Mouse (Mus musculus): ENCODE results near the gene Phf13. TPM values are rescaled to one million over a fixed set of nuclear protein-coding genes. Genes with fewer than 3 reads are reported as not detected.

Phf13 gene
- polyA plus RNA-seq, 1 experiment from 2014 or later, result 30.1 TPM

DNA sequence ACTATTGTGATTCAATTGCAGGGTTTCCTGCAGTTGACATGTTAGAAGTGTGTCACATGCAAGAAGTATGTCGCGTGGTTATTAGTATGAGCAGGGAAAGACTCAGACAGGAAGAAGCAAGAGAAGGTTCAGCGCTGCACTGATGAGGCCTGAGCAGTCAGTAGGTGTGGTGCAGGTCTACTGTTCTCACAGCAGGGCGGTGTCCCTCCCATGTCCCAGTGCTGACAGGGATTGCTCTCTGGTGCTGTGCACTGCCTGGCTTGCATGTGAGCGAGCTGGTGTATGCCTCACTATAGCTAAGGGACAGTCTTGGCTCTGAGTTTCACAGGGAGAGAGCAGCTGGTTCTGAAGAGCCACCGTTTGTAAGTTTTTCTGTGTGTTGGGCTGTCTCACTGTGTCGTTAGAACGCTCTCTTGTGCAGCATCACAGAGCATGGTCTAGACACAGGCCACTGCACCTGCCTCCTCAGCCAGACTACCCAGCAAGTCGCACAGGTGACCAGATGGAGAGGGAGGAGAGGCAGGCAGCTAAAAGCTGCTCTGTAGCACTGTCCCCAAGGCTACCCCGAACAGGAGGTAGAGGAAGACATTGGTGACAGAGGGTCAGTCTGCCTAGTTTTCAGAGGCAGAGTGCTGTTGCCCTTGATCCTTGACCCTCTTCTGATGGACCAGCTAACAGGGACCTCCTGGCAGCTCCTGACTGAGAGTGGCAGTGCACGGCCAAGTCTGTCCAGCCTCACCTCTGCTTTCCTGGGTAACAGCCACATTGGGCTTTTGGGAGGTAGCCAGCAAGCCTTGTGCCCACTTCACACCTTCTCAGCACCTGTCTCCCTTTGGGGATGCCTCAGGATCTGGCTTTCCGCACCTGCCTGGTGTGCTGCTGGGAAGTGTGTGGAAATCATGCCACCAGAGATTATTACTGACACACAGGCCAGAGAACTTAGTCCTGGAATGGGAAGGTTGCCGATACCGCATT lies 47.3 kb downstream of the Phf13 start:
- H3K36me3 ChIP-seq (ENCODE audit: control insufficient read depth, insufficient read depth, low read length), result peaks cover 31% of the 10 kb centered on the region
- no peaks in the 10 kb centered on the region for H3K9me3 ChIP-seq (ENCODE audit: control insufficient read depth, low read length)
- H3K27ac ChIP-seq (ENCODE audit: low read depth, low read length), result no peak overlapping the region
- no peaks in the 10 kb centered on the region for H3K27me3 ChIP-seq (ENCODE audit: control insufficient read depth, insufficient read depth, low read length)
- no peak overlapping the region for H3K9ac ChIP-seq (ENCODE audit: low read depth, low read length)
- no peak overlapping the region for H3K4me2 ChIP-seq (replicated peaks; ENCODE audit: low read depth, low read length)
- no peak for ATAC-seq (ENCODE audit: low FRiP score, low TSS enrichment)
- no peak overlapping the region for H3K4me3 ChIP-seq (ENCODE audit: low read length)
- H3K4me1 ChIP-seq (ENCODE audit: control insufficient read depth, insufficient read depth, low read length), result no peaks in the 10 kb centered on the region
- 94% methylated on average over 14 of the region's 14 CpGs for WGBS

DNA sequence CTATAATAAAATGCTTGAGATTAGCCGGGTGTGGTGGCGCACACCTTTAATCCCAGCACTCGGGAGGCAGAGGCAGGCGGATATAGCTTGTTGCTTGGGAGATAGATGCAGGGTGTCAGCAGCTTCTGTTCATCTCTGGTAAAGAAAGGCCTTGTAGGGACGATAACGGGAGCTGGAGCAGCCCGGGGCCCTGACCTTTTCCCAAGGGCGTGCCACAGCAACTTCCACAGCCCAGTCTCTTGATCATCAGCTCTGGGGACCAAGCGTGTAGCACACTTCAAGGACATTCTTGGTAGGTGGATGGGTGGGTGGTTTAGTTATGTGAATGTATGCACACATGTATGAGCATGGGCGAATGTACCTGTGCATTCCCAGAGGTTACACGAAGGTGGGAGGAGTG lies 49.8 kb downstream of the Phf13 start:
- no peak for ATAC-seq (ENCODE audit: low FRiP score, low TSS enrichment)
- Histone ChIP-seq H3K9ac (ENCODE audit: low read depth, low read length) (no peak overlapping the region), H3K27ac (ENCODE audit: low read depth, low read length) (no peak overlapping the region), H3K4me3 (ENCODE audit: low read length) (no peak overlapping the region), H3K4me1 (ENCODE audit: control insufficient read depth, insufficient read depth, low read length) (no peaks in the 10 kb centered on the region), H3K36me3 (ENCODE audit: control insufficient read depth, insufficient read depth, low read length) (peaks cover 7% of the 10 kb centered on the region; the same call in 1 of the 2 replicates), H3K9me3 (ENCODE audit: control insufficient read depth, low read length) (no peaks in the 10 kb centered on the region), H3K4me2 (replicated peaks; ENCODE audit: low read depth, low read length) (no peak overlapping the region), H3K27me3 (ENCODE audit: control insufficient read depth, insufficient read depth, low read length) (no peaks in the 10 kb centered on the region)
- 93% methylated on average over 11 of the region's 11 CpGs for WGBS

Other genes starting within 250 kb of the Phf13 start
- 107 and 133 TPM in 2 replicates for gene Camta1, start 134.4 kb downstream of the Phf13 start, polyA plus RNA-seq (2014; fragmentation: Nextera tagmentation; extraction: Ambion mirVana)
- gene Dnajc11, start 62.6 kb downstream of the Phf13 start, polyA plus RNA-seq (2014; fragmentation: Nextera tagmentation; extraction: Ambion mirVana), result 55.0 and 74.5 TPM in 2 replicates
- 29.2 and 35.8 TPM in 2 replicates for gene Thap3, start 7.3 kb downstream of the Phf13 start, polyA plus RNA-seq (2014; fragmentation: Nextera tagmentation; extraction: Ambion mirVana)
- 4.4 and 7.4 TPM in 2 replicates for gene Klhl21, start 12.5 kb upstream of the Phf13 start, polyA plus RNA-seq (2014; fragmentation: Nextera tagmentation; extraction: Ambion mirVana)
- gene Zbtb48, start 31.4 kb upstream of the Phf13 start, polyA plus RNA-seq (2014; fragmentation: Nextera tagmentation; extraction: Ambion mirVana), result 19.0 and 24.4 TPM in 2 replicates
- gene Tas1r1, start 42.3 kb upstream of the Phf13 start, polyA plus RNA-seq (2014; fragmentation: Nextera tagmentation; extraction: Ambion mirVana), result 0.39 and 0.77 TPM in 2 replicates
- gene Nol9, start 43.1 kb upstream of the Phf13 start, polyA plus RNA-seq (2014; fragmentation: Nextera tagmentation; extraction: Ambion mirVana), result 26.1 and 47.3 TPM in 2 replicates
- gene Plekhg5, start 76.2 kb upstream of the Phf13 start, polyA plus RNA-seq (2014; fragmentation: Nextera tagmentation; extraction: Ambion mirVana), result 10.4 and 16.1 TPM in 2 replicates
- gene Tnfrsf25, start 119.7 kb upstream of the Phf13 start, polyA plus RNA-seq (2014; fragmentation: Nextera tagmentation; extraction: Ambion mirVana), result 0.57 and 1.9 TPM in 2 replicates
- 36.1 and 36.3 TPM in 2 replicates for gene Espn, start 156.1 kb upstream of the Phf13 start, polyA plus RNA-seq (2014; fragmentation: Nextera tagmentation; extraction: Ambion mirVana)
- not detected in 2 replicates for gene Hes2, start 162.6 kb upstream of the Phf13 start, polyA plus RNA-seq (2014; fragmentation: Nextera tagmentation; extraction: Ambion mirVana)
- 46.6 and 64.4 TPM in 2 replicates for gene Acot7, start 181.9 kb upstream of the Phf13 start, polyA plus RNA-seq (2014; fragmentation: Nextera tagmentation; extraction: Ambion mirVana)